Mouse (Mus musculus): ENCODE measurements around the gene Rpl32. TPM values are rescaled to one million over a fixed set of nuclear protein-coding genes. Genes with fewer than 3 reads are reported as not detected.

Gene Rpl32
- total RNA-seq, 2 experiments from 2014 or later, result 497 to 528 TPM

DNA sequence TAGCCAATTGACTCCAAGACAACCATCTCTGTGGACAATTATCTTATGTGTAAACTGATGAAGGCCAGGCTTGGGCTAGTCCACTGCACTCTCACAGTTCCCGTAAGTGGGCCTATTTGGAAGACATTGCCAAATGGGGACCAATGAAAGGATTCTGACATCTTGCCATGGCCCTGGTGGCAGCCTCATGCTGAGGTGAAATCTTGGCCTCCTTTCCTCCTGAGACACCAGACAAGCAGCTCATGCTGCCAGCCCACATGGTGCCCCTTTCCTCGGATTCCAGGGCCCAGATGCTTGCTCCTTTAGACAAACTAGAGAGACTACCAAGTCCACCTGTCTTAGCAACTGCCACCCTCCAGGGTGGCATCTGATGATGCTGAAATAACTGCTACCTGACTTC is 9.6 kb upstream of the Rpl32 start:
- DNase-seq (ENCODE audit: low spot score in 2 of 2), result no peak

DNA sequence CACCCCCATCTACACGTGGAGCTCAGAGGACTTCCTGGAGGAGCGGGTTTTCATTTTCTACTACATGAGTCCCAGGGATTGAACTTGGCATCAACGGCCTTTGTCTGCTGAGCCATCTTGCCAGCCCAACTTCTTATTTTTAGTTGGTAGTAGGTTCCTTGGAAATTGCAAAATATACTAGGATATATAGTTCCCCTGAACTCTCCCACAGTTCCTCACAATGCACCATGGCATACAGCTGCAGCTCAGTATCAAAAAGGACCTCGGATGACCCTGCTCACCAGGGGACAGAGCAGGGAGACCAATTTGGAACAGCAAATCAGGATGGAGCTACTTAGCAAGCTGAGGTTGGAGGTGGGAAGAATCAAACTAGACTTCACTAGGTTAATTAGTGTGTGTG is 6.5 kb upstream of the Rpl32 start:
- no peak for DNase-seq (ENCODE audit: low spot score in 2 of 2)

DNA sequence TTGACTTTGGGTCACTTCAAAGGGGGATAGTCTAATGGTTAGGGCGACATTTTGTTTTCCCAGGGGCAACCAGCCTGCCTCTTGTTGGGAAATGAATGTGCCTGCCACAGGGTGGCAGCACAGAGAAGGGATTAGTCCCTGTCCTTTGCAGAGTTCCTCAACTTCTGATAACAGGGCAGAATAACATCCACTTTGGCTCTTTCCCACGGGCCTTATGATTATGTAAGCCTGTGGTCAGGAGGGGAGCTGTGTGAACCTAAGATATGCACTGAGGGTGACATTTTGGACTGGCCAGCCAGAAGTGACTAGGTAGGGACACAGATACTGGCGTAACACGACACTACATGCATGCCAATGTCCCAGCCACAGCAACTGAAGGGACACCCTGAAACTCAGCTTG is 5.6 kb upstream of the Rpl32 start:
- DNase-seq (ENCODE audit: low spot score in 2 of 2), result peak; percentile 36 to 68

DNA sequence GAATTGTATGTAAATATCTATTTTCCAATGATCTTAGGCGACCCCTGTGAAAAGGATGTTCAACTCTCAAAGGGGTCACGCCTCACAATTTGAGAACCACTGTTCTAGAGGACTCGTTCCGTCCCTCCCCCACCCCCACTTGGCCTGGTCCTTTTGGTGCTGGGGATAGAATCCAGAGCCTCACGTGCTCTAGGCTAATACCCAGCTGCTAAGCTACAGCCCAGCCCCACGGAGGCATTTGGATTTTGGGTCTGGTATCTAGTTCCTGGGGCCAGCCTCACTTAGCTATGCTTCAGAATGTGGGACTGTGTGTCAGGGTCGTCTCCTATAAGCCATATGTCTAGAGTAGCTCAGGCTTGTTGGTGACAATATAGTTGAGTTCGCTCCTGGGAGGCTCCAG is 3.1 kb upstream of the Rpl32 start:
- DNase-seq (ENCODE audit: low spot score in 2 of 2), result no peak

DNA sequence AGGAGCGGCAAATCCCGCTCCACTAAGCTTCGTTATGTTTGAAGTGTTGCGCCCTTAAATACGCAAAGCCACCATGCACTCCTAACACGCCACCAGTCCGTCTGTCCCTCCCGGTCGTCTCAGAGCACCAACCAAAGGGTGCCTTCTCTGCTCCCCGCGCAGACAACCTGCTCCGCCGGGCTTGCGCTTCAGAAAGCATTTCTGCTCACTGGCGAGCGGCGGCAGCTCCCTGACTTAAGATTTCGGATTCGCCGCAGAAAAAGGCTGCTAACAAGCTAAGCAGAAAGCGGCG is 405 bp downstream of the Rpl32 start:
- DNase-seq (ENCODE audit: low spot score in 2 of 2), result no peak

DNA sequence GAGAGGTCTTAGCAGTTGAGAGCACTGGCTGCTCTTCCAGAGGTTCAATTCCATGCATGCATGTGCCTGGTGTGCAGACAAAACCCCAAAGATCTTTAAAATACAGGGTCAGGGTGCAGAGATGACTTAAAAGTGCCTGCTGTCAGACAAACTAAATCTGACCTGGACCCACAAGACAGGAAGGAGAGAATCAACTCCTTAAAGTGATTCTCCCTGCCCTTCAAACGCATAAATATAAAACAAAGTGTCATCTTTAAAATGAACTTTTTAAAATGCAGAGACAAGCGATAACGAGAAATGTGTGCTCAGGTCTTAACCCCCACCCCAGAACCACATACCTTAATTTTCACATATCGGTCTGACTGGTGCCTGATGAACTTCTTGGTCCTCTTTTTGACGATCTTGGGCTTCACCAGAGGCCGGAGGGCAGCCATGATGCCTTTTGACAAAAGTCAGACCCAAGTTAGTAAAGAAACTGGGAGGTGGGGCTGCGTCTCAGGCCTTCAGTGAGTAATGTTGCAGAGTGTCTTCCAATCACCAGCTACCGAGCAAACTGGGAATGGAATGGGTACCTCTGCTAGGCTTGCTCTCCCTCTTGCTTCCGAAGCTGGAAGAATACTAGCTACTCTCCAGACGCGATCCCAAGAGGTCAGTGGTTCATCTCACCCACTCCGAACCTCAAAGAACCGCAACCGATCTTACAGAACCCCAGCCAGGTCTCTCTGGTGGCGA is 917 bp downstream of the Rpl32 start:
- no peak for DNase-seq (ENCODE audit: low spot score in 2 of 2)

DNA sequence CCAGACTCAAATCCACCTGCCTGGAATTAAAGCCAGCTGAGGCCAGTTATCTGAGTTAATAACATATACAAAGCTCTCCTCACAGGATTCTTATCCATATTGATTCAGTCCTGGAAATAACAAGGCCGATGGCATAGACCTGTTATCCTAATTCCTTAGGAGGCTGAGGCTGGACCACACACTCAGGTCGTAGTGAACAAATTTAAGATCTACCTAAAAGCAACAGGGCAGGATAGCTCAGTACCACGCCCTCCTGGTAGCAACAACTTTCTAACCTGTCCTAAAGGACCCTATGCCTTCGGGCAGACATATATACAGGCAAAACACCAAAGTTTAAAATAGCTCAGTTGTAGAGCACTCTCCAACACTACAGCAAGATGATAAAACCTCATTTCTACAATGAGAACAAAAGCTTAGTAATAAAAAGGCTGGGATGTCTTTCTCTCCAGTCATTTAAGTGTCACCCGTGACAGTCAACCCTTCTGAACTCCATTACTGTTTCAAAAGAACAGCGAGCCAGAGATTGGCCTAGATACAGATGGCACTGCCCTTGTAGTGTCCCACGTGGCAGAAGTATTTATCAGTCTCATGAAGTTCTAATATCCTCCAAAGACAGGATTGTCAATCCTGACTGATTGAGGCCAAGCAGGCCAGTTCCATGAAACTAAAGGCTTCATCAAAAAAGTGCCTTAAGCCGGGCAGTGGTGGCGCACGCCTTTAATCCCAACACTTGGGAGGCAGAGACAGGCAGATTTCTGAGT is 3.9 kb downstream of the Rpl32 start:
- DNase-seq (ENCODE audit: low spot score in 2 of 2), result no peak

DNA sequence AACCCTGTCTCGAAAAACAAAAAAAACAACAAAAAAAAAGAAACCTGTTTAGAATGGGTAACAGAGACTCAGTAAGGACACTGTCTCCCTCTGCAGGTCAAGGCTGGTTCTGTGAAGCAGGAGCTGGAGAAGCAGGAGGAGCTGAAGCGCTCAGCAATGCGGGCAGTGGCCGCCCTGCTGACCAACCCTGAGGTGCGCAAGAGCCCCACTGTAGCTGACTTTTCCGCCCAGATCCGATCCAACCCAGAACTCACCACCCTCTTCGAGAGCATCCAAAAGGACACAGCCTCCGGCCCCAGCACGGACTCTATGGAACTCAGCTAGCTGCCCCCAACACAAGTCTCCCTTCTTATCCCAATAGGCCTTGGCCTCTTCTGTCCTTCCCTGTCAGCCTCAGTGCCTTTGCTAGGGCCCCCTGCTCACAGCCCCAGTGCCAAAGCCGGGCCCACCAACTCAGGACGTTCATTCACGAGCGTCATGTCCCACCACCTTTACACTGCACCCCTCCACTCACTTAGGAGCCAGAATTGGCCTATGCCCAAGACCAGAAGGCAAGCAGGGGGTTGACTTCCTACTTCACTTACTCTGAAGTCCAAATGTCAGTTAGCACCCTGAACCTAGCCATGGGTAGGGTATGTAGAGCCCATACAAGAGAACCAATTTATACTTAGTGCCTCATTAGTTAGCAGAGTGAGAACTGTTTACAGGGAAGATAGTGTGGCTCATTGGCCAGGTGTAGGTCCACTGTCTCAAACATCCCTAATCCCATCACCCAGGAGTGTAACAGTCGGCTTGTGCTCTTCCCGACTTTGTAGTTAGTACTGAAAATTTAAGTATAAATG is 4.8 kb downstream of the Rpl32 start:
- DNase-seq (ENCODE audit: low spot score in 2 of 2), result peak in 1 of 2 experiments; percentile 83

DNA sequence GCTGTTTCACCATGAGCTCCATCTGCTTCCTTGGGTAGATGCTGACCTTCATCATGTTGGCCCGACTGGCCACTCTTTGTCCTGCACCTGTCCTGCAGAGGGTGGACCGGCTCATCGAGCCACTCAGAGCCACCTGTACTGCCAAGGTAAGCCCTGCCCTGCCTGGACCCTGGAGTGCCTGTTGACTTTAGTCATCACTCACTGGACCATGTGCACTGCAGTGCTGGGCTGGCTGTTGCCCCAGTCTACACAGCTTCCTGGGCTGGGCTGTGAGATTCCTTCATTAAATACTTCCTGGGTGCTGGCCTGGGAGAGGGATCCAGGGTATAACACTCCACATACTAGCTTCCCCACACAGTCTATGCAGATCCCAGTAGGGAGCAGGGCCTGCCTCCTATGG is 6.7 kb downstream of the Rpl32 start:
- DNase-seq (ENCODE audit: low spot score in 2 of 2), result no peak

DNA sequence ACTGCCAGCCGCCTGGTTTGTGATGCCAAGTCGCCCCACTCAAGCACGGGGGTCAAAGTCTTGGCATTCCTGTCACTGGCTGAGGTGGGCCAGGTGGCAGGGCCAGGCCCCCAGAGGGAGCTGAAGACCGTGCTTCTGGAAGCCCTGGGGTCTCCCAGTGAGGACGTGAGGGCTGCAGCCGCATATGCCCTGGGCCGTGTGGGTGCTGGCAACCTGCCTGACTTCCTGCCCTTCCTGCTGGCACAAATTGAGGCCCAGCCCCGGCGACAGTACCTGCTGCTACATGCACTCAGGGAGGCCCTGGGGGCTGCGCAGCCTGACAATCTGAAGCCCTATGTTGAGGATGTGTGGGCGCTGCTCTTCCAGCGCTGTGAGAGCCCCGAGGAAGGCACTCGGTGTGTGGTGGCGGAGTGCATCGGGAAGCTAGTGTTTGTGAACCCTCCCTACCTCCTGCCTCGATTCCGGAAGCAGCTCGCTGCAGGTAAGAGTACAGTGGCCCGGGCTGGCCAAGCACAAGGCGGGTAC is 15.8 kb downstream of the Rpl32 start:
- no peak for DNase-seq (ENCODE audit: low spot score in 2 of 2)

DNA sequence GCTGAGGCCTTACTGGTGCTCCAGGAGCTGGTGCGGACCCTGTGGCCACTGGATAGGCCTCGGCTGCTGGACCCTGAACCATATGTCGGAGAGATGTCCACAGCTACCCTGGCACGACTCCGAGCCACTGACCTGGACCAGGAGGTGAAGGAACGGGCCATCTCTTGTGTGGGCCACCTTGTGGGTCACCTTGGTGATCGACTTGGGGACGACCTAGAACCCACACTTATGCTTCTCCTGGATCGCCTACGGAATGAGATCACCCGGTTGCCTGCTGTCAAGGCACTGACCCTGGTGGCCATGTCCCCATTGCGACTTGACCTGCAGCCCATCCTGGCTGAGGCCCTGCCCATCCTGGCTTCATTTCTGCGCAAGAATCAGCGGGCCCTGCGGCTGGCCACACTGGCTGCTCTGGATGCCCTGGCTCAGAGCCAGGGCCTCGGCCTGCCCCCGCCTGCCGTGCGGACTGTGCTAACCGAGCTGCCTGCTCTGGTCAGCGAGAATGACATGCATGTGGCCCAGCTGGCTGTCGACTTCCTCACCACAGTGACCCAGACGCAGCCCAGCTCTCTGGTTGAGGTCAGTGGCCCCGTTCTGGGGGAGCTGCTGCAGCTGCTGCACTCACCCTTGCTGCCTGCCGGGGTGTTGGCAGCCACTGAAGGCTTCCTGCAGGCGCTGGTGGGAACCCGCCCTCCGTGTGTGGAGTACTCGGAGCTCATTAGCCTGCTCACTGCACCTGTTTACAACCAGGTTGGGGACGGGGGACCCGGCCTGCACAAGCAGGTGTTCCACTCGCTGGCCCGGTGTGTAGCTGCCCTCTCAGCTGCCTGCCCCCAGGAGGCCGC is 16.5 kb downstream of the Rpl32 start:
- no peak for DNase-seq (ENCODE audit: low spot score in 2 of 2)

DNA sequence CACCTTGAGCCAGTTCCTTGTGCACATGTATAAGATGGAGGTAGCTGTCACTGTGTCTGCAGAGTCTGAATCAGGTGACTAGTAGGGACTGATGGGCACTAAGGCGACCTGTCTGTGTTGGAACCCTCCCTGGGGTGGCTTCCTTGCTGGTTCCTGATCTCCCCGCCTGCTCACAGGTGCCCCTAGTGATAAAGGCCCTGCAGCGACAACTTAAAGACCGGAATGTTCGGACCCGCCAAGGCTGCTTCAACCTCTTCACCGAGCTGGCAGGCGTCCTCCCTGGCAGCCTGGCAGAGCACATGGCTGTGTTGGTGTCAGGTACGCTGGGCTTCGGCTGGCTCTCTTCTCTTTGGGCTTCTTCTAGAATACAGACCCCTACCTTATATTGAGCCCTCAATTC is 17.5 kb downstream of the Rpl32 start:
- DNase-seq (ENCODE audit: low spot score in 2 of 2), result no peak

DNA sequence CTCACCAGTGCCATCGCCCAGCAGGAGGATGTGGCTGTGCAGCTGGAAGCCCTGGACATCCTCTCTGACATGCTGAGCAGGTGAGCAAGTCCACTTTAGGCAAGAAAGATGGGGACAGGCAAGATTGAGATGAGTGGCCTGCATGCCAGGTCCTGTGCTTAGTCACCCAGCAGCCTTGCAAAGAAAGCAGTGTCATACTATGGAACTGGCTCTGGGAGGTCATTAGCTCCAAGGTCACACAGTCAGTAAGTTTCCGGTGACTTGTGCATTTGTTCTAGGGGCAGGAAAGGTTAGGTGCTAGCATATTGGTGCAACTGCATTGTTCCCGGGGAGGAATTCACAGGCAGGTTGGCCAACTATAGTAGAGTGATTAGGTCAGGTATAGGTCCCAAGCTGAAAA is 25.8 kb downstream of the Rpl32 start:
- no peak for DNase-seq (ENCODE audit: low spot score in 2 of 2)

DNA sequence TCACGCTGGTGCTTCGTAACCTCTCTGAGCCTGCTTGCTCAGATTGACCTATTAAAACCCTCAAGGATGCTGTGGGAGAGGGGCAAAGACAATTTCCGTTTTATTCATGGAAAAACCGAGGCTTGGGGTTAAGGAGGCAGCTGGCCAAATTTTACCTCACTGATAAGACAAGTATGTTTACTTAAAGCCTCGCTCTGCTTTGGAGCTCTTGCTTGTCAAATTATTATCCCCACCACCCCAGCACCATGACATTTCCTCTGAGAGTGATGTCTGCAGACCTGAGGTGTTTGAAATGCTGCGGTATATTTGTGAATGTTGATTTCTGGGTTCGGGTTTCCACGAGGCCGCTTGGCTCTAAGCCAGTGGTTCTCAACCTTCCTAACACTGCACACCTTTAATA is 32.2 kb downstream of the Rpl32 start:
- DNase-seq (ENCODE audit: low spot score in 2 of 2), result no peak

DNA sequence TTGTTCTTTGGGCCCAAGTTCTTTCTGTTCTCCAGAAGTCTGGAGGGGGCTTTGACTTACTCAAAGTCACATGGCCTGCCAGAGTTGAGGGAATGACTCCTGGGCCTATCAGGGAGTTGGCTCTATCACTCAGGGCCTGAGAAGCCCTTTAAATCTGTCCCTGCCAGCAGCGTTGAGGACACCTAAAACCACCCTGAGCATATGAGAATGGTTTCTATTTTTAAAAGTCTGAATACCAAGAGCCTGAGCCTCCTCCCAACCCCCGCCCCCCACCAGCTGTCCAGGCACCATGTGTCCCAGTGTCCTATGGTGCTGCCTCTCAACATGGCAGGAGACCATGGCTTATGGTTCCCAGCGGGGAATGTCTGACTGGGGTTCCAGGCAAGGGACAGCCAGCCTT is 32.7 kb downstream of the Rpl32 start:
- no peak for DNase-seq (ENCODE audit: low spot score in 2 of 2)

DNA sequence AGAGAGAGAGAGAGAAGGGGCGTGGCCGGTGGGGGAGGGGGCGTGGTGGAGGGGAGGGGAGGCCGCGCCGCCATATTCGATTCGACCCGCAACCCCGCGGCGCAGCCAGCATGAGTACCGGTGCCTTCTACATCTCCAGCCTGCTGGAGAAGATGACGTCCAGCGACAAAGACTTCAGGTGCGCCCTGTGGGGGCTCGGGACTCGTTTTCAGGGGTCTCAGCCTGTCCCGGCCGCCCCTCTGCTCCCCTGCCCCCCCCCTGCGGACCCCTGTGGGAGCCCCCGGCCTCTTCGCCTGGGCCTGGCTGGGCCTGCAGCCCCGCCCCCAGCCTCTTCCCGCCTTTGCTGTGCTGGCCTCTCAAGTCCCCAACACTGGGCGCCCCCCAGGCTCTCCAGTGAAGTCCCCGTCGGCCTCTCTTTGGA is 34.0 kb downstream of the Rpl32 start, which contains the start of gene Cand2:
TSS of gene Cand2 (plus strand) at position 38 of the 421 bp plus-strand sequence.
- no peak for DNase-seq (ENCODE audit: low spot score in 2 of 2)

DNA sequence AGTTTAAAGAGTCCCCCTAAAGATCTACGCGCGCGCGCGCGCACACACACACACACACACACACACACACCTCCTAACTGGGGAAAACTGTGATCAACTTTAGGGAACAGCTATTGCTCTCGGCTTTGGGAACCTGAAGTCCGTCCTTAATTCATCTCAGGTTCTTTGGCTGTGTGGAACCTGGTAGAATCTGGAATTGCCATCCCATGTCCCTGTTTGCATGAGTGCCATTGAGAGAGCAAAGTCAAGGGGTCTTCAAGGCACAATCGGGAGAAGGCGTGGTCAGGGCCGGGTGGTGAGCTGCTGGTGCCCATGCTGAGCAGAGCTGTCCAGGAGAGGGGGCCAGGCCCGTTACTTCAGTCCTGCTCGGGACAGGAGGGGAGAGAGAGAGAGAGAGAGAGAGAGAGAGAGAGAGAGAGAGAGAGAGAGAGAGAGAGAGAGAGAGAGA is 34.6 kb downstream of the Rpl32 start:
- no peak for DNase-seq (ENCODE audit: low spot score in 2 of 2)

DNA sequence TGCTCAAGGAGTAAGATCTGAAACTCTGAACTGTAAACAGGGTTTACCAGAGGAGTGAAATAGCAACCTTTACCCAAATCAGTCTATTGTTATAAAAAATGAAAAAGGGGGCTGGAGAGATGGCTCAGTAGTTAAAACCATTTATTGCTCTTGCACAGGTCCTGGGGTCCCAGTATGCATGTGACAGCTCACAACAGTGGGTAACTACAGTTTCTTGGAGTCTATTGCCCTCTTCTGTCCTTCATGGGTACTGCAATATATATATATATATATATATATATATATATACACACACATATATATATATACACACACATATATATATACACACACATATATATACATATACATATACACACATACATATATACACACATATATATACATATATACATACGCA is 35.9 kb downstream of the Rpl32 start:
- no peak for DNase-seq (ENCODE audit: low spot score in 2 of 2)

DNA sequence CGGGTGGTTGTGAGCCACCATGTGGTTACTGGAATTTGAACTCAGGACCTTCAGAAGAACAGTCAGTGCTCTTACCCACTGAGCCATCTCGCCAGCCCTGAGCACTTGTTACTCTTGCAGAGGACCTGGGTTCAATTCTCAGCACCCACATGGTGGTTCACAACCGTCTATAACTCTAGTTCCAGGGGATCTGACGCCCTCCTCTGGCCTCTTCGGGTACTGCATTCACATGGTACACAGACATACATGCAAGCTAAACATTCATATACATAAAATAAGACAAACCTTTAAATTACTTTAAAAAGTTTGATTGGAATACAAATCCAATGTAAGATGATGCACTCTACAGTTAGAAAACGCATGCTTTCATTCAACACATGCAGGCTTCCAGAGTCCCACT is 36.3 kb downstream of the Rpl32 start:
- no peak for DNase-seq (ENCODE audit: low spot score in 2 of 2)

DNA sequence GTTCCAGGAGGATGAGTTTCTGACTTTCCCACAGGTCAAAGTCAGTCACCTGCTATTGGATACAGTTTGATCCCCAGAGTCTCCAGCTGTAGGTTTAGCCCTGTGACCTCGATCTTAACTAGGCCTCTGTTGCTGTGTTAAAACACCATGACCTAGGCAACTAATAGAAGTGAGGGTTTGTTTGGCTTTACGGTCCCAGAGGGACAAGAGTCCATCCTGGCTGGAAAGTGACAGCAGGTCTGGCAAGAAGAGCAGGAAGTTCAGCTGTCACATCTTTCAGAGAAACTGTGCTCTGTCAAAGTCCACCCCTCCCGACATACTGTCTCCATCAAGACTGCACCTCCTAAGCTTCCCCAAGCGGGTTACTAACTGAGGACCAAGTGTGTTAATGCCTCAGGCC is 37.7 kb downstream of the Rpl32 start:
- no peak for DNase-seq (ENCODE audit: low spot score in 2 of 2)

Data from layer of hippocampus, adult 18-20 months (tissue).